Mouse (Mus musculus) megakaryocyte, embryonic 14.5 days (primary cell): ENCODE results near the gene Smurf1. TPM values are rescaled to one million over a fixed set of nuclear protein-coding genes. Genes with fewer than 3 reads are reported as not detected.

Experiments used
- H3K27me3 ChIP-seq: replicated peaks from 2 replicates; pipeline ENCODE3; 2012; ENCODE audit warnings: inconsistent platforms
- H3K36me3 ChIP-seq: replicated peaks from 2 replicates; pipeline ENCODE3; 2012; ENCODE audit warnings: low read length, inconsistent platforms, mixed read lengths
- H3K4me1 ChIP-seq: 2 replicates; pipeline ENCODE4 v1.6.1; 2012; ENCODE audit warnings: inconsistent platforms
- H3K4me3 ChIP-seq: replicated peaks from 2 replicates; pipeline ENCODE3; 2012; ENCODE audit warnings: moderate library complexity, mild to moderate bottlenecking, inconsistent platforms
- H3K9me3 ChIP-seq: 2 replicates; pipeline ENCODE4 v1.6.1; 2012; ENCODE audit warnings: inconsistent platforms
- FLI1 ChIP-seq: IDR thresholded peaks from 2 replicates; pipeline ENCODE4 v1.6.1; 2012; ENCODE audit warnings: low read length, inconsistent platforms, mixed read lengths
- GATA1 ChIP-seq: IDR thresholded peaks from 3 replicates; pipeline ENCODE4 v1.6.1; 2012; ENCODE audit warnings: mixed read lengths, low read length, inconsistent platforms, borderline replicate concordance
- polyA plus RNA-seq: library from polyadenylated mRNA; stranded (reverse); fragments of >175 nt; gene quantifications from 2 replicates; pipeline ENCODE4 v1.2.3, GENCODE M21; 2012; ENCODE audit warnings: low replicate concordance; ENCODE audit not compliant: insufficient read depth

Smurf1 gene
- polyA plus RNA-seq, 1 experiment, result 3.2 TPM

DNA sequence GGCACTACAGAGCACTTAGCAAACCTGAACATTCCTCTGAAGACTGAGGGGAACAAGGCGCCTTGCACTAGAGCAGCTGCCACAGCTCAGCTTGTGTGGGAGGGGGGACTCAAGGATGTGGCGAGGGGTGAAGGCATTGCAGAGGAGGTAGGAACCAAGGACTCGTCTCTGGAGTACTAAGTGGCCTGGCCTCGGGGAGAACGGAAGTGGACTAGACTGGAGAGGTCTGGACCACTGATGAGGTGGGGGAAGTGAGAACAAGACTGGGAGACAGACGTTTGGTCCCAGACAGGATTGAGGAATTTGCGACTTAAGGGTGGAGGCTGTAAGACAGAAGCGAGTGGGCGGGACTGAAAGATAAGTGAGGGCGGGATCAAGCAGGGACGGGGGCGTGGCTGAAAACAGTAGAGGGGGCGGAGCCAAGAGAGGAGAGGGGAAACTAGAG lies 1.8 kb downstream of the Smurf1 start:
- peak overlapping the region; percentile 95 for H3K4me3 ChIP-seq
- no peak for TF ChIP-seq GATA1
- no peak for TF ChIP-seq FLI1
- H3K27me3 ChIP-seq, result peaks cover 28% of the 10 kb centered on the region
- no peaks in the 10 kb centered on the region for H3K36me3 ChIP-seq
- H3K4me1 ChIP-seq, result peaks cover 59% of the 10 kb centered on the region
- H3K9me3 ChIP-seq, result no peaks in the 10 kb centered on the region

DNA sequence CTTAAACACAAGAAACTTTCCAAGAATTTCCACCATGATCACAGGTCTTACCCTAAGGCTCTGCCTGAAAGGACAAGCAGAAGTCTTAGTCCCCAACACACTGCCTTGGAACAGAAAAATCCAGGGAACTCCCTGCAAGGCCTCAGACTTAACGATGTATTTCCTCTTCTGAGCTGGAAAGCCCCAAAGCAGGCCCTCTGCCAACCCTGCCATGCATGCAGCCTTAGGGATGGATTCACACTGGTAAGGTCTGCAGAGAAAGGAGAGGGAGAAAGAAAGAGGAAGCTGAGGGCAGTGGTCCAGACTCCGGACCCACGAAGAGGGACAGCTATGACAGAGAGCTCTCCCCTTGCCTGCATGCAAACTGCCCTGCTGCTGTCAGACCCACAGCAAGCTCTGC lies 2.2 kb downstream of the Smurf1 start:
- Histone ChIP-seq H3K27me3 (peaks cover 27% of the 10 kb centered on the region), H3K36me3 (no peaks in the 10 kb centered on the region), H3K9me3 (no peaks in the 10 kb centered on the region), H3K4me1 (peaks cover 63% of the 10 kb centered on the region), H3K4me3 (peak overlapping the region; percentile 95)
- TF ChIP-seq GATA1 (no peak), FLI1 (no peak)

DNA sequence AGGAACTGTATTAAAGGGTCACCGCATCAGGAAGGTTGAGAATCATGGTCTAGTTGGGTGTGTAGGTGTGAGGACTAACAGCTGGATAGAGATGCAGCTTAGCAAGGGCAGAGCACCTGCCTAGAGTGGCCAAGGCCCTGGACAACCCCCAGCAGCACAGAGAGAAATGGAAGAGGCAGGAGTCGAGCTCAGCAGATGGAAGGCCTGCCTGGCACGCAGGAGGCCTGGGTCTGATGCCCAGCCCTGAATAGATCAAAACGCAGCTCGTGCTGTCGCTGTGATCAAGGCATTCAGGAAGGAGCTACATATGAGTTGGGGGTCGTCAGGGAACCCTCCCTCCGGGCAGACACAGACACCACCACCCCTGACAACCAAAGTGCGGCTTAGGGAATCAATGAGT lies 7.4 kb downstream of the Smurf1 start:
- Histone ChIP-seq H3K4me1 (peaks cover 62% of the 10 kb centered on the region), H3K36me3 (no peaks in the 10 kb centered on the region), H3K9me3 (no peaks in the 10 kb centered on the region), H3K4me3 (no peak overlapping the region), H3K27me3 (peaks cover 6% of the 10 kb centered on the region)
- no peak for TF ChIP-seq FLI1
- no peak for TF ChIP-seq GATA1

DNA sequence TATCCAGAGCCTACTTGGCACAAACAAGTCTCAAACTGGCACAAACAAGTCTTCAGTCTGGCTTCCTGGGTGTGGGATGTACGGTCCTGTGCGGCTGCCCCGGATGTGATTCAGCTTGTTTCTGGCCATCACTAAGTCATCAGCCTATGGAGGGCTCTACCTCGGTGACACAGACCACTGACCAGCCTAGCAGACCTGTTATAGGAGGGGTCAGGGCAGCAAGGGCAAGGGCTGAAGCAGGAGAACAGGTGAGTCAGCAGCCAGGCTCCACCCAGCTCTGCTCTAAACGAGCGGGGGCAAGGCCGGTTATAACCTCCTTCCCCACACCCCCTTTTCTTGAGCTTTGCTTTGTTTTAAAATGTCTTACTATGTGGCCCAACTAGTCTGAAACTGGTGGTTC lies 11.2 kb downstream of the Smurf1 start:
- H3K36me3 ChIP-seq, result no peaks in the 10 kb centered on the region
- H3K9me3 ChIP-seq, result no peaks in the 10 kb centered on the region
- TF ChIP-seq FLI1 (no peak), GATA1 (no peak)

DNA sequence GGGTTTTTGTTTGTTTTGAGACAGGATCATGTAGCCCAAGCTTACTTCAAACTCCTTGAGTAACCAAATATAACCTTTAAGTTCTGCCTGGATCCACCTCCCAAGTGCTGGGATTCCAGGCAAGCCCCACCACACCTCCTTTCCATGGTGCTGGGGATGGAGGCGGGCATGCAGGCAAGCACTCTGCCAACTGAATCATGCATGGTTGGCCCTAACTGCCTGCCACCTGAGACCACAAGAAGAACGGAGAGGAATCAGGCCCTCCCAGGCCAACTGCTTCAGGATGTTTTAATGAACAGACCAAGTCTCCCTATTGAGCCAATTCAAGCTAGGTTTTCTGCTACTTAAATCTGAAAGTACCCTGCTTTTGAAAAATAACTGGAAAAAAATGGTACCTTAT lies 13.1 kb downstream of the Smurf1 start:
- no peak for TF ChIP-seq GATA1
- no peak for TF ChIP-seq FLI1
- Histone ChIP-seq H3K36me3 (no peaks in the 10 kb centered on the region), H3K4me1 (peaks cover 23% of the 10 kb centered on the region), H3K27me3 (no peaks in the 10 kb centered on the region), H3K9me3 (no peaks in the 10 kb centered on the region), H3K4me3 (no peak overlapping the region)

More for the DNA sequence above, 11.2 kb downstream of the Smurf1 start:
- Histone ChIP-seq H3K4me1 (peaks cover 36% of the 10 kb centered on the region), H3K27me3 (peaks cover 6% of the 10 kb centered on the region), H3K4me3 (no peak overlapping the region)

DNA sequence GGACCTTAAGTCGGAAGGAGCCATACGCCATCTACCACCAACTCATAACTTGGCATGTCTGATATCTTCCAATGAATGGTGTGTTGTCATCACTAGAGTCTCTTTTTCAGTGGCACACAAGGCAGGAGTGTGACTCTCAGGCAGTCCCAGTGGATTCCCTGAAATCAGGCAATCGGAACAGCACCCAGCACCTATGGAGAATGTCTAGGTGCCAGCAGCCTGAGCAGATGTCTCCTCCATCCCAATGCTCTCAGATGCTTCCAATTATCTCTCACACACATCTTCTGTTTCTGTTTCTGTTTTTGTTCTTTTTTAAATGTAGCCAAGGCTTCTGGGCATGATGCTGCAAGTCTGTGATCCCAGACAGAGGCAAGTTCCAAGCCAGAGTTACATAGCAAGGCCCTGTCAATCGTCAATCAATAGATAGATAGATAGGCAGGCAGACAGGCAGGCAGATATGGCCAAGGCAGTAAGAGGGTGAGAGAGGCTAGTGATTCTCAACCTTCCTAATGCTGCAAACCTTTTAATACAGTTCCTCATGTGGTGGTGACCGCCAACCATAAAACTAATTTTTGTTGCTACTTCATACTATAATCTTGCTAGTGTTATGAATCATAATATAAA lies 15.1 kb downstream of the Smurf1 start:
- peaks cover 20% of the 10 kb centered on the region for H3K4me1 ChIP-seq
- H3K9me3 ChIP-seq, result peaks cover 3% of the 10 kb centered on the region; the same call in 1 of the 2 replicates
- no peak for TF ChIP-seq GATA1
- TF ChIP-seq FLI1, result no peak
- H3K36me3 ChIP-seq, result no peaks in the 10 kb centered on the region
- no peak overlapping the region for H3K4me3 ChIP-seq
- H3K27me3 ChIP-seq, result no peaks in the 10 kb centered on the region

DNA sequence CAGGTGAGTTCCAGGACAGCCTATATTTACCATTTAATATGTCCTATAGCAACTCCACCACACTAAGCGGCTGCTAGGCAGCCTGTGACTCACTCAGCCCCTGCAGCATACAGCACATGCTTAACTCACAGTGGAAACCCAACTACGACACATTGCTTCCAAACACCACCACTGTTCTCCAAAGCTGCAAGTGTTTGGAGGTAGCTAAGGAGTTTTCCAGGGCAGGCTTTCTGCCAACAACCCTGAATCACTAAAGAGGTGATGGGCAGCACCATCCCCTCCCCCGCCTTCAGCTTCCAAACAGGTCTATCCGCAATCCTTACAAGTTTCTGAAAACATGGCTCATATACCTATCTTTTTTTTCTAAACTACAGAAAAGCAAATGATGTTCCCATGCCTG lies 15.8 kb downstream of the Smurf1 start:
- Histone ChIP-seq H3K9me3 (peaks cover 3% of the 10 kb centered on the region; the same call in 1 of the 2 replicates), H3K36me3 (no peaks in the 10 kb centered on the region), H3K27me3 (no peaks in the 10 kb centered on the region), H3K4me1 (peaks cover 20% of the 10 kb centered on the region), H3K4me3 (no peak overlapping the region)
- no peak for TF ChIP-seq FLI1
- no peak for TF ChIP-seq GATA1

DNA sequence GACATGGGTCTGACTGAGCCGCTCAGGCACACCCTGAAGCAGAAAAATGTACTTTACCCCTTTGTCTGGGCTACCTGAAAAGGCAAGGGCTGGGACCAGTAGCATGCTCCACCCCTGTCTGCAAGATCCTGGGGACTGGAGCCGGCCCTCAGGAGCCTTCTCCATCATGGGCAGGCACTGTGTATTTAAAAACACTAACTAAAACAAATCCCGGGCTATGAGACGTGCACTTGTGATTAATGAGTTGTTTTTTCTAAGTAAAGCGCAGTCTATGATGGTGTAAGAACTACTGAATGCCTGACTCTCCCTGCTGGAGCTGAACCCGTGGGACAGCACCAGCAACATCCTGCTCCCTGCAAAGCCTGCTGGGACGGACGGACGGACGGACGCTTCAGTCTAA lies 17.2 kb downstream of the Smurf1 start:
- Histone ChIP-seq H3K4me1 (peaks cover 6% of the 10 kb centered on the region; the same call in 1 of the 2 replicates), H3K36me3 (no peaks in the 10 kb centered on the region), H3K9me3 (peaks cover 3% of the 10 kb centered on the region; the same call in 1 of the 2 replicates), H3K4me3 (no peak overlapping the region), H3K27me3 (peaks cover 1% of the 10 kb centered on the region)
- TF ChIP-seq GATA1, result no peak
- TF ChIP-seq FLI1, result no peak

DNA sequence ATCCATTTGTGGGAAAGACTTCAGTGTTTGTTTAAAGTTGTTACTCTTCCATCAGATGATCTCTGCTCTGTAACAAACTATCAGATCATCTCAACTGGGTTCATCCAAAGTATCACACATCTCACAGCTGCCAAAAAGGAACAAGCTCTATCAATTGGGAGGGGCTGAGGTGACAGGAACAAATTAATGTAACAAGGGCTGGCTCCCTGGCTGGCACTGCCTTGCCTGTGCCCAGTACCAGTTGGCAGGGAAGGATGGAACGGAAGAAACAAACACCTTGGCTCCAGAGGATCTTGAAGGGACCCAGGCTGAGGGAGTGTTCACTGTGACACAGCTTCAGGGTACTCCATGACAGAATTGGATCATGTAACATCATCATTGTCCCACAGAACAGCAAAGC lies 17.6 kb downstream of the Smurf1 start:
- Histone ChIP-seq H3K4me3 (no peak overlapping the region), H3K27me3 (peaks cover 2% of the 10 kb centered on the region), H3K4me1 (peaks cover 1% of the 10 kb centered on the region; the same call in 1 of the 2 replicates), H3K36me3 (no peaks in the 10 kb centered on the region), H3K9me3 (peaks cover 3% of the 10 kb centered on the region; the same call in 1 of the 2 replicates)
- TF ChIP-seq FLI1, result no peak
- no peak for TF ChIP-seq GATA1

DNA sequence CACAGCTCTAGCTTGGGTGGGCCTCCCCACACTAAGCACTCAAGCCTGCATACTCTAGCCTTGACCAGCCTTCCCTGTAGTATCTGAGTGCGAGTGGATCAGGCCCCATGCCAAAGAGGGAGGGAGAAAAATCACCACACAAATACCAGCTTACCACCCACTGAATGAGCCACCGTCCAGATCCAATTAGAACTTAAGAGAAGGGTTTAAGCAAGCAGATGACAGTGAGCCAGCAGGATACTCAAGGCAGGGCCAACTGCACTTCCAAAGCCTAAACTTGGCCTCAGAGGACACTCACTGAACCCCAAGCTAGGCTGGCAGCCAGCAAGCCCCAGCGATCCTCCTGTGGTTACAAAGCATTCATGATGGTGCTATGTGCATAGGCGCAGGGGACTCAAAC lies 19.6 kb downstream of the Smurf1 start:
- TF ChIP-seq FLI1 (no peak), GATA1 (no peak)
- Histone ChIP-seq H3K9me3 (peaks cover 3% of the 10 kb centered on the region; the same call in 1 of the 2 replicates), H3K4me1 (peaks cover 4% of the 10 kb centered on the region; the same call in 1 of the 2 replicates), H3K27me3 (peaks cover 2% of the 10 kb centered on the region), H3K36me3 (no peaks in the 10 kb centered on the region), H3K4me3 (no peak overlapping the region)

DNA sequence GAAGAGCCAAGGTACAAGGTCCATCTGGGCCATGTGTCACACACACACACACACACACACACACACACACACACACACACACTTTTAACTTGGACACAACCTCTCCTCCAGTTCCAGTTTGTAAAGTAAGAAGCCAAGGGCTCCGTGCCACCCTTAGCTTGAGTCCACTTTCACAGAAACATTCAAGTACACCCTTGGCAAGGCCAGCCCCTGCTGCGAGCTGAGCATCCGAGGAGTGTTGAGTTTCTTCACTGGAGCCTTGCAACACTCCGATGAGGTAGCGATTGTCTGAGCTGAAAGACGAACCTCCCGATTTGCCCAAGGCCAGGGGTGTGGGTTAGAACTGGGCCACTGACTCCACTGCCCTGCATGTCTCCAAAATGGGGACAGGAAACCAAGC lies 20.7 kb downstream of the Smurf1 start:
- TF ChIP-seq GATA1, result no peak
- no peak for TF ChIP-seq FLI1
- H3K36me3 ChIP-seq, result no peaks in the 10 kb centered on the region
- peaks cover 3% of the 10 kb centered on the region; the same call in 1 of the 2 replicates for H3K9me3 ChIP-seq
- peaks cover 13% of the 10 kb centered on the region; the same call in 1 of the 2 replicates for H3K4me1 ChIP-seq
- no peak overlapping the region for H3K4me3 ChIP-seq
- H3K27me3 ChIP-seq, result peaks cover 4% of the 10 kb centered on the region
